Mouse (Mus musculus): ENCODE data around the gene Rnf121. TPM values are rescaled to one million over a fixed set of nuclear protein-coding genes. Genes with fewer than 3 reads are reported as not detected.
A peak's percentile ranks its signal among the peaks of the same experiment; 100 is the strongest.
"Not testable (repeated sequence)": the region's sequence is repeated elsewhere in the genome, so short reads cannot be mapped to it uniquely, and the experiment has no call there.

Gene Rnf121
- polyA plus RNA-seq, 1 experiment from 2014 or later = 18.2 TPM

GRCm38 (mm10) chr7:102061353-102061752, 3.9 kb downstream of the Rnf121 start:
- Histone ChIP-seq H3K27ac (ENCODE audit: low read length) (no peak overlapping the region), H3K9me3 (ENCODE audit: low read length) (no peaks in the 10 kb centered on the region), H3K4me2 (replicated peaks; ENCODE audit: low read depth, low read length) (no peak overlapping the region), H3K4me1 (ENCODE audit: insufficient read depth, low read depth, low read length) (peaks cover 13% of the 10 kb centered on the region; the same call in 1 of the 2 replicates), H3K27me3 (replicated peaks; ENCODE audit: insufficient read depth, low read length) (no peaks in the 10 kb centered on the region), H3K36me3 (ENCODE audit: insufficient read depth, low read length) (no peaks in the 10 kb centered on the region; the same call in 1 of the 2 replicates), H3K9ac (replicated peaks; ENCODE audit: low read depth) (no peak overlapping the region), H3K4me3 (ENCODE audit: low read depth, low read length) (no peak overlapping the region)
- TF ChIP-seq EP300 (IDR thresholded peaks at IDR 0.05) = no peak
- TF ChIP-seq CTCF (IDR thresholded peaks at IDR 0.05) = no peak
- ATAC-seq = no peak
- WGBS = 85% methylated on average over 3 of the region's 3 CpGs
- DNase-seq (ENCODE audit: low spot score) = no peak

GRCm38 (mm10) chr7:102048524-102048923, 16.7 kb downstream of the Rnf121 start:
- not testable (repeated sequence) for H3K4me2 ChIP-seq (replicated peaks; ENCODE audit: low read depth, low read length); H3K4me1 ChIP-seq (ENCODE audit: insufficient read depth, low read depth, low read length); H3K36me3 ChIP-seq (ENCODE audit: insufficient read depth, low read length); ATAC-seq; H3K27me3 ChIP-seq (replicated peaks; ENCODE audit: insufficient read depth, low read length); H3K9me3 ChIP-seq (ENCODE audit: low read length); H3K4me3 ChIP-seq (ENCODE audit: low read depth, low read length); H3K27ac ChIP-seq (ENCODE audit: low read length); DNase-seq (ENCODE audit: low spot score); H3K9ac ChIP-seq (replicated peaks; ENCODE audit: low read depth)
- TF ChIP-seq CTCF (IDR thresholded peaks at IDR 0.05) = peak; percentile 49

- WGBS = 47% methylated on average over 2 of the region's 2 CpGs
- no peak for TF ChIP-seq CTCF (IDR thresholded peaks at IDR 0.05)
- TF ChIP-seq EP300 (IDR thresholded peaks at IDR 0.05) = no peak
- peaks cover 4% of the 10 kb centered on the region for H3K36me3 ChIP-seq (ENCODE audit: insufficient read depth, low read length)
- H3K4me1 ChIP-seq (ENCODE audit: insufficient read depth, low read depth, low read length) = no peaks in the 10 kb centered on the region
- peak; percentile 46 for DNase-seq (ENCODE audit: low spot score)
- no peaks in the 10 kb centered on the region for H3K9me3 ChIP-seq (ENCODE audit: low read length)
- 0 out of 2 replicates have a peak overlapping the region, but pooled peaks have one; percentile 1 for H3K27ac ChIP-seq (ENCODE audit: low read length)
- no peak overlapping the region for H3K4me3 ChIP-seq (ENCODE audit: low read depth, low read length)
- H3K4me2 ChIP-seq (replicated peaks; ENCODE audit: low read depth, low read length) = no peak overlapping the region
- peak; percentile 78 for ATAC-seq
- H3K27me3 ChIP-seq (replicated peaks; ENCODE audit: insufficient read depth, low read length) = no peaks in the 10 kb centered on the region
- H3K9ac ChIP-seq (replicated peaks; ENCODE audit: low read depth) = no peak overlapping the region
These were observed 23.0 kb downstream of the Rnf121 start for GRCm38 (mm10) chr7:102042314-102042713.

GRCm38 (mm10) chr7:102037318-102037717, 28.0 kb downstream of the Rnf121 start:
- Histone ChIP-seq H3K9me3 (ENCODE audit: low read length) (no peaks in the 10 kb centered on the region), H3K4me3 (ENCODE audit: low read depth, low read length) (no peak overlapping the region), H3K9ac (replicated peaks; ENCODE audit: low read depth) (no peak overlapping the region), H3K4me1 (ENCODE audit: insufficient read depth, low read depth, low read length) (no peaks in the 10 kb centered on the region), H3K27me3 (replicated peaks; ENCODE audit: insufficient read depth, low read length) (no peaks in the 10 kb centered on the region), H3K27ac (ENCODE audit: low read length) (no peak overlapping the region), H3K4me2 (replicated peaks; ENCODE audit: low read depth, low read length) (no peak overlapping the region), H3K36me3 (ENCODE audit: insufficient read depth, low read length) (peaks cover 18% of the 10 kb centered on the region)
- WGBS = 96% methylated on average over 3 of the region's 3 CpGs
- DNase-seq (ENCODE audit: low spot score) (no peak), ATAC-seq (no peak)
- TF ChIP-seq CTCF (IDR thresholded peaks at IDR 0.05) = no peak
- TF ChIP-seq EP300 (IDR thresholded peaks at IDR 0.05) = no peak

- no peak overlapping the region for H3K27ac ChIP-seq (ENCODE audit: low read length)
- 59% methylated on average over 2 of the region's 2 CpGs for WGBS
- no peaks in the 10 kb centered on the region for H3K9me3 ChIP-seq (ENCODE audit: low read length)
- H3K36me3 ChIP-seq (ENCODE audit: insufficient read depth, low read length) = peaks cover 18% of the 10 kb centered on the region
- no peak for TF ChIP-seq CTCF (IDR thresholded peaks at IDR 0.05)
- TF ChIP-seq EP300 (IDR thresholded peaks at IDR 0.05) = no peak
- H3K4me1 ChIP-seq (ENCODE audit: insufficient read depth, low read depth, low read length) = no peaks in the 10 kb centered on the region
- H3K9ac ChIP-seq (replicated peaks; ENCODE audit: low read depth) = no peak overlapping the region
- no peak overlapping the region for H3K4me2 ChIP-seq (replicated peaks; ENCODE audit: low read depth, low read length)
- H3K27me3 ChIP-seq (replicated peaks; ENCODE audit: insufficient read depth, low read length) = no peaks in the 10 kb centered on the region
- DNase-seq (ENCODE audit: low spot score) (no peak), ATAC-seq (no peak)
- H3K4me3 ChIP-seq (ENCODE audit: low read depth, low read length) = no peak overlapping the region
These were observed 29.7 kb downstream of the Rnf121 start for GRCm38 (mm10) chr7:102035534-102035933.

- no peak for DNase-seq (ENCODE audit: low spot score)
- no peaks in the 10 kb centered on the region for H3K9me3 ChIP-seq (ENCODE audit: low read length)
- WGBS = 93% methylated on average over 1 of the region's 1 CpGs
- TF ChIP-seq CTCF (IDR thresholded peaks at IDR 0.05) (peak; percentile 48), EP300 (IDR thresholded peaks at IDR 0.05) (no peak)
- ATAC-seq = no peak
- H3K4me2 ChIP-seq (replicated peaks; ENCODE audit: low read depth, low read length) = no peak overlapping the region
- no peak overlapping the region for H3K9ac ChIP-seq (replicated peaks; ENCODE audit: low read depth)
- no peaks in the 10 kb centered on the region for H3K4me1 ChIP-seq (ENCODE audit: insufficient read depth, low read depth, low read length)
- H3K27ac ChIP-seq (ENCODE audit: low read length) = no peak overlapping the region
- H3K36me3 ChIP-seq (ENCODE audit: insufficient read depth, low read length) = peaks cover 18% of the 10 kb centered on the region
- no peaks in the 10 kb centered on the region for H3K27me3 ChIP-seq (replicated peaks; ENCODE audit: insufficient read depth, low read length)
- H3K4me3 ChIP-seq (ENCODE audit: low read depth, low read length) = no peak overlapping the region
These were observed 30.4 kb downstream of the Rnf121 start for GRCm38 (mm10) chr7:102034904-102035303.

Measured in lung, postnatal 0 days (tissue).